Mouse (Mus musculus): Measurements from ENCODE around the gene Polr1a. TPM values are rescaled to one million over a fixed set of nuclear protein-coding genes. Genes with fewer than 3 reads are reported as not detected.

Gene Polr1a
- 5.5 TPM for polyA plus RNA-seq (2015; fragmentation: Illumina TruSeq; extraction: RNeasy Lipid Tissue Mini Kit (QIAGEN cat#74804); ENCODE audit: insufficient read depth, low read depth, low replicate concordance)

DNA sequence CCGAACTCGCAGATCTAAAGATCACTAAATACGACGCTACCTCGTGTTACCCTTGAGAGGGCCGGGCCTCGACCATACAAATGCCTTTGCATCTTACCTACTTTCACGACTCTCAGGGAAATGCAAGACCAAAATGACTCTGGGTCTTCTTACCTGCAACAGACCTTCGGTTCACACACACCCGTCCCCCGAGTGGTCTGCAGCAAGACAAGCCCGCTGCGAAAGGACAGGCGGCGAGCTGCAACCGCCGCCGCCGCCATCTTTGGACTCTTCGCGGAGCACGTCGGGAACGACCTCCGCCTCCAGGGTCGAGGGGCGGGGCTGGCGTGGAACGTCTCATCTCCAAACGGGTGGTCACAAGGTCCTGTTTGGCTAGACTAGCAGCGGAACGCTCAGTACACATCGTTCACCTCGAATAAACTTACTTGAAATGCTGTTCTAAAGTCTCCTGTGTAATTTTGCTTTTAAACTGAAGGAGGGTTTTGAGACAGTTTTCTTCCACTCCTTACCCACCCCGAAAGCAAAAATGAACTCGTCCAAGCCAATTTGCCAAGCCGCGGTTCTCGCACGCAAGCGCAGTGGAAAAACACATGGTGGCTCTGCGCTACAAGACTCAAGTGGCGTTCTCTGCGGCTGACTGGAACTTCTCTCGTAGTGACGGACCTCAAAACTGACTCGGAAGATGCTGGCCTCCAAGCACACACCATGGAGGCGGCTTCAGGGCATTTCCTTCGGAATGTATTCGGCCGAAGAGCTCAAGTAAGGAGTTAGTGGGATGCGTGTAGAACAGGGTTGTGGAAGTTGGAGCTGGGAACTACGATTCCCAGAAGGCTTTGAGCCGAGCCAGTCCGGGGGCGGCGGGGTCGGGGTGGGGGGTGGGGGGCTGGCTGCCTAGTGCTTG, at the start of gene Polr1a, which contains the start of gene Ptcd3:
TSS of gene Polr1a (plus strand) at position 573 of the 901 bp plus-strand sequence.
TSS of gene Ptcd3 (minus strand) at position 270 of the 901 bp plus-strand sequence.

Other genes with a start within 250 kb of the Polr1a start
- gene Reep1, start 201.5 kb upstream of the Polr1a start, polyA plus RNA-seq (2015; fragmentation: Illumina TruSeq; extraction: RNeasy Lipid Tissue Mini Kit (QIAGEN cat#74804); ENCODE audit: insufficient read depth, low read depth, low replicate concordance), result 0.87 TPM
- 2.1 TPM for gene Mrpl35, start 82.1 kb upstream of the Polr1a start, polyA plus RNA-seq (2015; fragmentation: Illumina TruSeq; extraction: RNeasy Lipid Tissue Mini Kit (QIAGEN cat#74804); ENCODE audit: insufficient read depth, low read depth, low replicate concordance)
- 25.9 TPM for gene Immt, start 77.7 kb upstream of the Polr1a start, polyA plus RNA-seq (2015; fragmentation: Illumina TruSeq; extraction: RNeasy Lipid Tissue Mini Kit (QIAGEN cat#74804); ENCODE audit: insufficient read depth, low read depth, low replicate concordance)
- 21.3 TPM for gene Ptcd3, start 303 bp upstream of the Polr1a start, polyA plus RNA-seq (2015; fragmentation: Illumina TruSeq; extraction: RNeasy Lipid Tissue Mini Kit (QIAGEN cat#74804); ENCODE audit: insufficient read depth, low read depth, low replicate concordance)
- 4.7 TPM for gene St3gal5, start 188.5 kb downstream of the Polr1a start, polyA plus RNA-seq (2015; fragmentation: Illumina TruSeq; extraction: RNeasy Lipid Tissue Mini Kit (QIAGEN cat#74804); ENCODE audit: insufficient read depth, low read depth, low replicate concordance)